Mouse (Mus musculus): Measurements from ENCODE around the gene Ank3. TPM values are rescaled to one million over a fixed set of nuclear protein-coding genes. Genes with fewer than 3 reads are reported as not detected.

The Ank3 gene
- polyA plus RNA-seq, 1 experiment = 9.3 TPM

- H3K27me3 ChIP-seq (ENCODE audit: control insufficient read depth, insufficient read depth, low read length) = no peaks in the 10 kb centered on the region
- no peak overlapping the region for H3K4me3 ChIP-seq (ENCODE audit: low read depth, low read length)
- H3K27ac ChIP-seq (ENCODE audit: insufficient read depth, low read depth, low read length) = no peak overlapping the region
- H3K4me1 ChIP-seq (ENCODE audit: control insufficient read depth, insufficient read depth, insufficient read length, low read length) = no peaks in the 10 kb centered on the region
- TF ChIP-seq CTCF (IDR thresholded peaks at IDR 0.05; ENCODE audit: extremely low read depth, insufficient read length, insufficient replicate concordance, low read depth, low read length) = no peak
- no peak for TF ChIP-seq POLR2A (IDR thresholded peaks at IDR 0.05; ENCODE audit: low read depth, low read length)
- peaks cover 8% of the 10 kb centered on the region for H3K36me3 ChIP-seq (ENCODE audit: control insufficient read depth, insufficient read depth, low read length)
- whole genome bisulfite sequencing = 88% methylated on average over 7 of the region's 7 CpGs
Measured at GRCm38 (mm10) chr10:69962226-69962625, 563.7 kb downstream of the Ank3 start.

DNA sequence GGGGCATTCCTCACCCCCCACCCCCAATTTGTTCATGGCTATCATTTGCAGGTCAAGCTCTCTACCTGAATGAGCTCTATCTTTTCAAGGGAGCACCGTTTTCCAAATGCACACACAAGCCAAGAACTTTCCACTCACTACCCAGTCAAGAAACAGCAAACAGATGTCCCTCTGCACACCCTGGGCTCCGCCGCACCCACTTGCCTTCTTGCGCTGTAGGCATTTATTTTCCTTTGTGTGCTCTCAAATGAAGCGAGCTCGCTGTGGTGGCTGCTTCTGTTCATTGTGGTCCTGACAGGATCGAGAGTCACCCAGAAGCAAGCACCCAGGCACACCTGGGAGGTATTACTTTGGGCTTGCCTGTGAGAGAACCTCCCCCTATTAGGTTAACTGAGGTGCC is 564.4 kb downstream of the Ank3 start:
- no peak for TF ChIP-seq CTCF (IDR thresholded peaks at IDR 0.05; ENCODE audit: extremely low read depth, insufficient read length, insufficient replicate concordance, low read depth, low read length)
- no peak for TF ChIP-seq POLR2A (IDR thresholded peaks at IDR 0.05; ENCODE audit: low read depth, low read length)
- peaks cover 5% of the 10 kb centered on the region for H3K36me3 ChIP-seq (ENCODE audit: control insufficient read depth, insufficient read depth, low read length)

GRCm38 (mm10) chr10:69964611-69965010 is 566.0 kb downstream of the Ank3 start:
- TF ChIP-seq CTCF (IDR thresholded peaks at IDR 0.05; ENCODE audit: extremely low read depth, insufficient read length, insufficient replicate concordance, low read depth, low read length) (no peak), POLR2A (IDR thresholded peaks at IDR 0.05; ENCODE audit: low read depth, low read length) (no peak)
- H3K27me3 ChIP-seq (ENCODE audit: control insufficient read depth, insufficient read depth, low read length) = no peaks in the 10 kb centered on the region
- 4% methylated on average over 5 of the region's 5 CpGs for WGBS
- no peak overlapping the region for H3K4me3 ChIP-seq (ENCODE audit: low read depth, low read length)
- H3K36me3 ChIP-seq (ENCODE audit: control insufficient read depth, insufficient read depth, low read length) = peaks cover 1% of the 10 kb centered on the region
- H3K4me1 ChIP-seq (ENCODE audit: control insufficient read depth, insufficient read depth, insufficient read length, low read length) = no peaks in the 10 kb centered on the region
- no peak overlapping the region for H3K27ac ChIP-seq (ENCODE audit: insufficient read depth, low read depth, low read length)

More for the DNA sequence above, 564.4 kb downstream of the Ank3 start:
- no peak overlapping the region for H3K27ac ChIP-seq (ENCODE audit: insufficient read depth, low read depth, low read length)
- no peaks in the 10 kb centered on the region for H3K27me3 ChIP-seq (ENCODE audit: control insufficient read depth, insufficient read depth, low read length)
- H3K4me1 ChIP-seq (ENCODE audit: control insufficient read depth, insufficient read depth, insufficient read length, low read length) = no peaks in the 10 kb centered on the region
- WGBS = 83% methylated on average over 7 of the region's 7 CpGs
- H3K4me3 ChIP-seq (ENCODE audit: low read depth, low read length) = no peak overlapping the region

DNA sequence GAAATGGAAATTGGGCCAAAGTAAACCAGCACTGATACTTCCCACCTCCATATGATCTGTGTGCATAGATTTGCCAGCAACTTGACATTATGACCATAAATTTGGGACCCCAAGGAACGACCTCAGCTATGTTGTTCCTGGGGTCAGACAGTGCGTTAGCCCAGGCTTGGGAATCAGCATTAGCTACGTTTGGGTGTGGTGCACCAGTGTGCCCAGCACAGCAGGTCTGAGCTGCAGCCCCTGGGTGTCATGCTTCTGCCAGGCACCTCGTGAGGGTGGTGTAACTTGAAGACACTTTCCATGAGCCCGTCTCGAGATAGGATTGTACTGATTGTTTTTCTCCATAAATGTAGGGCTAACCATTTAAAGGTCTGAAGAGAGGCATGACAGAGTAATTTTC is 566.5 kb downstream of the Ank3 start:
- no peak overlapping the region for H3K27ac ChIP-seq (ENCODE audit: insufficient read depth, low read depth, low read length)
- H3K36me3 ChIP-seq (ENCODE audit: control insufficient read depth, insufficient read depth, low read length) = peaks cover 1% of the 10 kb centered on the region
- no peaks in the 10 kb centered on the region for H3K27me3 ChIP-seq (ENCODE audit: control insufficient read depth, insufficient read depth, low read length)
- no peaks in the 10 kb centered on the region for H3K4me1 ChIP-seq (ENCODE audit: control insufficient read depth, insufficient read depth, insufficient read length, low read length)
- H3K4me3 ChIP-seq (ENCODE audit: low read depth, low read length) = no peak overlapping the region
- WGBS = 86% methylated on average over 6 of the region's 6 CpGs
- no peak for TF ChIP-seq CTCF (IDR thresholded peaks at IDR 0.05; ENCODE audit: extremely low read depth, insufficient read length, insufficient replicate concordance, low read depth, low read length)
- no peak for TF ChIP-seq POLR2A (IDR thresholded peaks at IDR 0.05; ENCODE audit: low read depth, low read length)

DNA sequence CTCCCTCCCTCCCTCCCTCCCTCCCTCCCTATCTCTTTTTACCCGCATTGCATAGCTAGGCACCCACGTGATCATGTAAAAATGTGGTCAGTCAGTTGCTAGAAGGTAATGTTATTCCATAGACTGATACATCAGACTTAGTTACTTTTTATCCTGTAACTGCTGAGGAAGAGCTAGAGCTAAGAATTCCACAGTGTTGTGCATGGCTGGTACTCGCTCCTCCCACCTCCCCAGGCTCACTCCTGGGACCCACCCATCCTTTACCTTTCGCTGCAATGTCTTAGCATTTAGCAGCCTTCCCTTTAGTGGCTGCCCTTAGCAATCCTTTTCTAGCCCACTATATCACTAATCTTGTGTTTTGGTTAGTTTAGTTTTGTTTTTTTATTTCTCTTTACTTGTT is 569.4 kb downstream of the Ank3 start:
- H3K27ac ChIP-seq (ENCODE audit: insufficient read depth, low read depth, low read length) = no peak overlapping the region
- no peaks in the 10 kb centered on the region for H3K4me1 ChIP-seq (ENCODE audit: control insufficient read depth, insufficient read depth, insufficient read length, low read length)
- no peaks in the 10 kb centered on the region for H3K27me3 ChIP-seq (ENCODE audit: control insufficient read depth, insufficient read depth, low read length)
- H3K4me3 ChIP-seq (ENCODE audit: low read depth, low read length) = no peak overlapping the region
- no peak for TF ChIP-seq POLR2A (IDR thresholded peaks at IDR 0.05; ENCODE audit: low read depth, low read length)
- TF ChIP-seq CTCF (IDR thresholded peaks at IDR 0.05; ENCODE audit: extremely low read depth, insufficient read length, insufficient replicate concordance, low read depth, low read length) = no peak
- 93% methylated on average over 3 of the region's 4 CpGs for WGBS
- no peaks in the 10 kb centered on the region; the same call in 1 of the 2 replicates for H3K36me3 ChIP-seq (ENCODE audit: control insufficient read depth, insufficient read depth, low read length)

- no peak overlapping the region for H3K4me3 ChIP-seq (ENCODE audit: low read depth, low read length)
- WGBS = 95% methylated on average over 2 of the region's 2 CpGs
- H3K4me1 ChIP-seq (ENCODE audit: control insufficient read depth, insufficient read depth, insufficient read length, low read length) = no peaks in the 10 kb centered on the region
- H3K36me3 ChIP-seq (ENCODE audit: control insufficient read depth, insufficient read depth, low read length) = peaks cover 20% of the 10 kb centered on the region
- TF ChIP-seq POLR2A (IDR thresholded peaks at IDR 0.05; ENCODE audit: low read depth, low read length) (no peak), CTCF (IDR thresholded peaks at IDR 0.05; ENCODE audit: extremely low read depth, insufficient read length, insufficient replicate concordance, low read depth, low read length) (no peak)
- no peak overlapping the region for H3K27ac ChIP-seq (ENCODE audit: insufficient read depth, low read depth, low read length)
- H3K27me3 ChIP-seq (ENCODE audit: control insufficient read depth, insufficient read depth, low read length) = no peaks in the 10 kb centered on the region
Measured at GRCm38 (mm10) chr10:69979636-69980035, 581.1 kb downstream of the Ank3 start.

GRCm38 (mm10) chr10:69981386-69982097 is 583.0 kb downstream of the Ank3 start:
- Histone ChIP-seq H3K36me3 (ENCODE audit: control insufficient read depth, insufficient read depth, low read length) (peaks cover 19% of the 10 kb centered on the region), H3K4me3 (ENCODE audit: low read depth, low read length) (no peak overlapping the region), H3K27ac (ENCODE audit: insufficient read depth, low read depth, low read length) (no peak overlapping the region), H3K27me3 (ENCODE audit: control insufficient read depth, insufficient read depth, low read length) (no peaks in the 10 kb centered on the region), H3K4me1 (ENCODE audit: control insufficient read depth, insufficient read depth, insufficient read length, low read length) (no peaks in the 10 kb centered on the region)
- TF ChIP-seq POLR2A (IDR thresholded peaks at IDR 0.05; ENCODE audit: low read depth, low read length) (no peak), CTCF (IDR thresholded peaks at IDR 0.05; ENCODE audit: extremely low read depth, insufficient read length, insufficient replicate concordance, low read depth, low read length) (no peak)
- 67% methylated on average over 21 of the region's 21 CpGs for WGBS
